Mouse (Mus musculus) embryonic fibroblast, embryonic 13.5 days (primary cell): ENCODE data around the gene Fbxo40.

Experiments
- CTCF ChIP-seq: IDR thresholded peaks from 2 replicates; pipeline ENCODE4 v1.5.1; 2011; ENCODE audit warnings: mild to moderate bottlenecking, control low read depth, low read length, moderate library complexity, borderline replicate concordance; ENCODE audit not compliant: insufficient read depth
- POLR2A ChIP-seq: IDR thresholded peaks from 2 replicates; pipeline ENCODE4 v1.6.1; 2011; ENCODE audit warnings: low read depth, mild to moderate bottlenecking, control low read depth, low read length, moderate library complexity

GRCm38 (mm10) chr16:36946459-36947159 lies 43.7 kb downstream of the Fbxo40 start:
- TF ChIP-seq CTCF, result no peak
- no peak for TF ChIP-seq POLR2A
